Mouse (Mus musculus): Measurements from ENCODE around the gene Phf2.

- TF ChIP-seq CTCF (IDR thresholded peaks at IDR 0.05; ENCODE audit: control insufficient read depth, insufficient read depth, low read length) (no peak), POLR2A (IDR thresholded peaks at IDR 0.05; ENCODE audit: borderline replicate concordance, control insufficient read depth, low read depth, low read length) (no peak)
These were observed 60.6 kb downstream of the Phf2 start for GRCm38 (mm10) chr13:48810274-48810823.

All from bone marrow, adult 2 months (tissue).